Mouse (Mus musculus) adrenal gland, postnatal 10 days (tissue): Measurements from ENCODE around the gene Flt3l. TPM values are rescaled to one million over a fixed set of nuclear protein-coding genes. Genes with fewer than 3 reads are reported as not detected.
"Not testable (repeated sequence)": the region's sequence is repeated elsewhere in the genome, so short reads cannot be mapped to it uniquely, and the experiment has no call there.

Experiments used
- DNase-seq: peaks from one replicate; pipeline ENCODE4 v3.0.0; 2021; ENCODE audit warnings: mixed read lengths
- long read RNA-seq, 2 experiments: library from polyadenylated mRNA; stranded (forward); transcript quantifications; one replicate each; pipeline ENCODE4 v2.0.0; 2021
- total RNA-seq, 2 experiments: library from RNA; stranded (reverse); gene quantifications; 2 replicates each; pipeline ENCODE4 v1.2.3; 2021

Gene Flt3l
- 10 to 100 TPM in 1 of 2 experiments, 1 to 10 TPM in 1; 9.7 to 18.1 TPM for total RNA-seq
- long read RNA-seq, experiment 1, partial matches to known transcripts, result 1 of 2 reads
- long read RNA-seq, experiment 1, other reads (novel, unspliced or antisense), result 0 of 2 reads
- long read RNA-seq, experiment 2, partial matches to known transcripts, result 1 of 6 reads
- long read RNA-seq, experiment 2, other reads (novel, unspliced or antisense), result 4 of 6 reads

DNA sequence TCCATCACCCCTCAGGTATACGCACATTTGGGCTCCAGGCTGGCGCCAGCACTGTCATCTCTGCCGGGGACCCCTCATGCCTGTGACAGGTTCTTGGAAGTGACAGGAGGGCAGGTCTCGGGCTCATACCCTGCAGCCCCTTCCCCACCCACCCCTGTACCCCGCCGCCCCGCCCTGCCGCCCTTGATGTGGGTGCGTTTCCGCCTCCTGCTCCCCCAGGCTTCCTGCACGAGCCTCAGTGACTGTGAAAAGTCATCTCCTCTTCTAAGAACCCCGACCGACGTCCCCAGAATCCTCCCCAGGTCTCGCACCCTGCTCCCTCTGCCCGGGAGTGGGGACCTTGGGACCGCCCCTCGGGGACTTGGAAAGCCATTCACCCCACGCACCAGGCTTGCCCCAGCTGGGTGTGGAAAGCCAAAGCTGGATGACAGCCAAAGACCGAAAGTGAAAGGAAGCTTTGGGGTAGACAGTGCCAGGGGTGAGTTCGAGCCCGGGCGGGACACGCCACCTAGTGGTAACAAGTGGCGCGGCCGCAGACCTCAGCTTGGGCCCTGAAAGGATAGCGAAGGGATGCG is at the start of gene Flt3l, which contains the start of gene Gm45713:
Gene Flt3l, minus strand, starts transcription at position 440 of the 575 bp plus-strand sequence.
Gene Gm45713, minus strand, starts transcription at position 239 of the 575 bp plus-strand sequence.
- peak; percentile 96 for DNase-seq

GRCm38 (mm10) chr7:45185921-45186320 is 49.7 kb upstream of the Flt3l start:
- DNase-seq, result no peak

- DNase-seq, result no peak
Measured at GRCm38 (mm10) chr7:45183672-45184071, 47.4 kb upstream of the Flt3l start.

DNA sequence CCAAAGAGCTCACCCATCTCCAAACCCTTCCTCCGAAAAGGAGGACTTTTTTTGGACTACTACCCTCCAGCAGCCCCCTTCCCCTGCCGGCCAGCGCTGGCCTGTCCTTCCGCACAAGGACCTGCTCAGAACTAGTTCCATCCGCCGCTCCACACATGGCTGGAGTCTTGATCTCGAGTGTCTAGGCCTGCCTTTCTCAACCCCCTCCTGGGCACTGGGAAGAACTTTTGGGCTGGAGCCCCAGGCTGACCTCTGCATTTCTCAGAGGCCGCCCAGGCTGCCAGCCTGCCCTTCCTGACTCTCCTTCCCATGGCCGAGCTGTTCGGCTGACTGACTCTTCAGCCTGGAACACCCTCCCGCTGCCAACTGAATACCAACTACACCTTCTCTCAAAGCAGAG is 46.4 kb upstream of the Flt3l start:
- DNase-seq, result no peak

DNA sequence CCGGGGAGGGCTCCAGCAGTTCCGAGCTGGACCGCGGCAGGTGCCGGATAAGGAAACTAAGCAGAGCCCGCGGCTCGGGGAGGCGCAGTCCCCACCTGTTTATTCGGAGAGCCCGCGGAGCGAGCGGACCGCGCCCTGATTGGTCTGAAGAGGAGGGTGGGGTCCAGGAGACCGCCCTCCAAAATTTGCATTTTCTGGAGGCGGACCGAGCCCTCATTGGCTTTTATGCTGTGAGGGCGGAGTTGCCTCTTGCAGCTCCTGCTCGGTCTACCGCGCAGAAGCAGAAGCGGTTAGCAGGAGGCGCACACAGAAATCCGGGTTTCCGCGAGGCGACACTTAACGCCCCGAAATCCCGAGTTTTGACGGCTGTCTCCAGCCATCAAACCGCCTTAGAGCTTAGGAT is 46.0 kb upstream of the Flt3l start:
- peak; percentile 93 for DNase-seq

DNA sequence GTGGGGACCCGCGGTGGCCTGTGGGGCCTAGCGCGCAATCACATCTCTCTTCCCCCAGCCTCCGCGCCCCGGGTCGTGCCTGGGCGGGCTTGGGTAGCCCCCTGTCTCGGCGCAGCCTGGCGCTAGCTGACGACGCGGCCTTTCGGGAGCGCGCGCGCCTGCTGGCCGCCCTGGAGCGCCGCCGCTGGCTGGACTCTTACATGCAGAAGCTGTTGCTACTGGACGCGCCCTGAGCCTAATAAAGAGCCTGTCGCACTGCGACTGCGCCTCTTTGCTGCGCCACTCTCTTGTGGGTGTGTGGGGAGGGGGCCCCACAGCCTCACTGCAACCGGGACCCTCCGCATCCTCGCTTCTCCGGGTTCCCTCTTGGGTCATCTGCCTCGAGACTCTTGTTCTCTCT is 45.3 kb upstream of the Flt3l start:
- DNase-seq, result peak; percentile 41

DNA sequence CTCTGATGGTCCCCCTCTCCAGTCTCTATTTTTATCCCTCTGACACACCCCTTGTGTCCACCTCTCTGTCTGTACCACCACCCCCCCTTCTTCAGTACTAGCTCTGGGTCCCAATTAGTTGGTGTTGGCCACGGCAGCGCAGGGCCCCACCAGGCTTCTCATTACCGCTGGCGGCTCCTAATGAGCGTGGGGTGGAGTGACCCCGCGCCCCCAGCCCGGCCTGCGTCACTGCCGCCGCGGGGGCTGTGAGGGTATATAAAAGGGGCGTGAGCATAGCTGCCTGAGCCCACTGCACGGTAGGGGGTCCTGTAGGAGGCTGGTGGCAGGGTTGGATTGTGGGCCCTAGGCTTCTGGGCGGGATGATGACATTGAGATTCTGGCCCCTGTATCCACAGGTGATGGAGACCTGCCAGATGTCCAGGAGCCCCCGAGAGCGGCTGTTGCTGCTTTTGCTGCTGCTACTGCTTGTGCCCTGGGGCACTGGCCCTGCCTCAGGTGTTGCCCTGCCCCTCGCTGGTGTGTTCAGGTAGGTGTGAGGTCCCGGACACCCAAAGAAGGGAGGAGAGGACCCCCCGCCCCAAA is 44.8 kb upstream of the Flt3l start, which contains the start of gene Pth2:
Gene Pth2, plus strand, starts transcription at position 100 of the 582 bp plus-strand sequence.
- no peak for DNase-seq

- no peak for DNase-seq
Measured at GRCm38 (mm10) chr7:45179469-45179868, 43.2 kb upstream of the Flt3l start, which contains the start of gene Gfy. TSS of gene Gfy (minus strand) at chr7:45179569.

GRCm38 (mm10) chr7:45178550-45178949 is 42.3 kb upstream of the Flt3l start:
- DNase-seq, result no peak

DNA sequence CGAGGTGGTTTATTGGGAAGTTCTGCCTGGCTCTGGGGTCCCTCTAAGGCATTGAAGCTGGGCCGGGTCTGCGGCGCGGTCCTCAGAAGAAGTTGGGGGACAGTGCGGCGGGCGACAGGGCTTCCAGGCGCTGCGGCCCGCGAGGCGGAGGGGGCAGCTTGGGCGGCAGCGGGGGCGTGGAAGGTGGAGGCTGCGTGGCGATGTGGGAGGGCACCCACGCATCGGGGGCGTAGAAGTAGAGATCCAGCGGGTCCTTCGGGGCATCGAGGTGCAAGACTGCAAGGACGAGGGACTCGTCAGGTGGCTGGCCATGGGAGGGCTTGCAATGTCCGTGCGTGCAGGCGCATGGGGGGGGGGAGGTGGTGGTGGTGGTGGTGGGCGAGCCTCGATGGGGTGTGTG is 40.1 kb upstream of the Flt3l start:
- DNase-seq, result no peak

GRCm38 (mm10) chr7:45175929-45176328 is 39.7 kb upstream of the Flt3l start:
- no peak for DNase-seq

- DNase-seq, result no peak
Measured at GRCm38 (mm10) chr7:45175398-45175797, 39.2 kb upstream of the Flt3l start.

DNA sequence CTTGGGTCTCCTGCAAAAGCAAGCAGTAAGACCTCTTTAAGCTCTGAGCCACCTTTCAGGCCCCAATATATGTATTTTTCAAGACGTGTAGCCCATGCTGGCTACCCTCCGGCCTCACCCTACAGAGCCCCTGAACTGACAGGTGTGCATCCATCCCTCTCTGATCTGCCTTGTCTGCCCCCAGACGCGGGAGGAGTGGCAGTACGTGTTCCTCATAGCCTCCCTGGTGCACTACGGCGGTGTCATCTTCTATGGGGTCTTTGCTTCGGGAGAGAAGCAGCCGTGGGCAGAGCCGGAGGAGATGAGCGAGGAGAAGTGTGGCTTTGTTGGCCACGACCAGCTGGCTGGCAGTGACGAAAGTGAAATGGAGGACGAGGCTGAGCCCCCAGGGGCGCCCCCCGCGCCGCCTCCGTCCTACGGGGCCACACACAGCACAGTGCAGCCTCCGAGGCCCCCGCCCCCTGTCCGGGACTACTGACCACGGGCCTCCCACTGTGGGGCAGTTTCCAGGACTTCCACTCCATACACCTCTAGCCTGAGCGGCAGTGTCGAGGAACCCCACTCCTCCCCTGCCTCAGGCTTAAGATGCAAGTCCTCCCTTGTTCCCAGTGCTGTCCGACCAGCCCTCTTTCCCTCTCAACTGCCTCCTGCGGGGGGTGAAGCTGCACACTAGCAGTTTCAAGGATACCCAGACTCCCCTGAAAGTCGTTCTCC is 38.5 kb upstream of the Flt3l start:
- no peak for DNase-seq

DNA sequence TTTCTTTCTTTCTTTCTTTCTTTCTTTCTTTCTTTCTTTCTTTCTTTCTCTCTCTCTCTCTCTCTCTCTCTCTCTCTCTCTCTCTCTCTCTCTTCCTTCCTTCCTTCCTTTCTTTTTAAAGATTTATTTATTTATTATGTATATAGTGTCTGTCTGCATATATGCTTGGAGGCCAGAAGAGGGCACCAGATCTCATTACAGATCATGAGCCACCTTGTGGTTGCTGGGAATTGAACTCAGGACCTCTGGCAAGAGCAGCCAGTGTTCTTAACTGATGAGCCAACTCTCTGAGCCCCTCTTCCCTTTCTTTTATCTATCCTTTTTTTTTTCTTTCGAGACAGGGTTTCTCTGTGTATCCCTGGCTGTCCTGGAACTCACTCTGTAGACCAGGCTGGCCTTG is 37.5 kb upstream of the Flt3l start:
- DNase-seq, result not testable (repeated sequence)

GRCm38 (mm10) chr7:45172974-45173373 is 36.7 kb upstream of the Flt3l start:
- no peak for DNase-seq

DNA sequence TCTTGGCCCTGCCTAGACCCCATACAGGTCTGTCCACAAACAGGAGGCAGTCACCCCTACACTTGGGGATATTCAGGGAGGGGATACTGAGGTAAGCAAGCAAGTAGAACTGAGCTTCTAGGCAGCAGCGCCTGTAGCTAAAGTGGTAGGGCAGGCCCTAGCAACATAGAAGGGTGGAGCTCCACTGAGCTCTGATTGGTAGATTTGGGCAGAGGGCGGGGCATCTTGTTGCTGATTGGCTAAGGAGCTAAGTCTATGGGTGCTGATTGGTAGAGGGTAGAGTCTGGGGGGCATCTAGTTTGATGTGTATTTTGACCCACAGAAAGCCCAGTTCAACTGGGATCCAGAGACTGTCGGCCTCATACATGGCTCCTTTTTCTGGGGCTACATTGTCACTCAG is 33.3 kb upstream of the Flt3l start:
- DNase-seq, result no peak

DNA sequence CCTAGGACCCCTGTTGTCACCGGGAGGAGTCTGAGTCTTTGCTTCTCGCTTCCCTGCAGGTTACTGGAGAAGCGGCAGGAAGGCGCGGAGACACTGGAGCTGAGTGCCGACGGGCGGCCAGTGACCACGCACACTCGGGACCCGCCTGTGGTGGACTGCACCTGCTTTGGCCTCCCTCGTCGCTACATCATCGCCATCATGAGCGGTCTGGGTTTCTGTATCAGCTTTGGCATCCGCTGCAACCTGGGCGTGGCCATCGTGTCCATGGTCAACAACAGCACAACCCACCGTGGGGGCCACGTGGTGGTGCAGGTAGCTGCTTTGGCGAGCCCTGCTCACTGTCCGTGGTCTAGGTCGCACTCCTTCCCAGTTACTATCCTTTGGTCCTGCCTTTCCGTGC is 32.4 kb upstream of the Flt3l start:
- no peak for DNase-seq

GRCm38 (mm10) chr7:45167761-45168445 is 31.7 kb upstream of the Flt3l start:
- DNase-seq, result no peak

DNA sequence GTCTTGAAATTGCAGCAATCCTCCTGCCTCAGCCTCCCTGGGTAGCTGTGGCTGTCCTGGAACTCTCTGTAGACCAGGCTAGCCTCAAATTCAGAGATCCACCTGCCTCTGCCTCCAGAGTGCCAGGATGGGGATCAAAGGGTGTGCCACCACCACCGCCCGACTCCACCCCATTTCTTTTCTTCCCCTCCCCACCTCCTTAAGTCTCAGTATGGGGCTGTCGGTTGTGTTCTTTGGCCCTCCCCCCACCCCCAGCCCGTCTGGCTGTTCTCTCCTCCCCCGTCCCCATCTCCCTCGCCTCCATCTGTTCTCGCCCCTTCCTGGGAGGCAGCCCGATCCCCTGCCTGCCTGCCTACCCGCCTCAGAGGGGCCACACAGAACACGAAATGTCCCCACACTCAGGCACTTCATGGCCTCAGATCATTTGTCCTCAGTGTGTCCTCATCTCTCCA is 30.7 kb upstream of the Flt3l start:
- DNase-seq, result no peak

- no peak for DNase-seq
Measured at GRCm38 (mm10) chr7:45165701-45166100, 29.5 kb upstream of the Flt3l start.

GRCm38 (mm10) chr7:45164833-45165232 is 28.6 kb upstream of the Flt3l start:
- DNase-seq, result no peak

GRCm38 (mm10) chr7:45163735-45164490 is 27.7 kb upstream of the Flt3l start, which contains the start of gene Slc17a7:
TSS of gene Slc17a7 (plus strand) at chr7:45163949.
- peak; percentile 53 for DNase-seq
